Mouse (Mus musculus): Measurements from ENCODE around the gene Akap5. TPM values are rescaled to one million over a fixed set of nuclear protein-coding genes. Genes with fewer than 3 reads are reported as not detected.

The Akap5 gene
- 5.9 and 6.5 TPM in 2 replicates for polyA plus RNA-seq (2016; fragmentation: Nextera tagmentation; extraction: Ambion mirVana)

GRCm38 (mm10) chr12:76324679-76325431, at the start of gene Akap5:
TSS of gene Akap5 (plus strand) at chr12:76324891.
- peak within 1 kb of the TSS; percentile 62 for H3K4me3 ChIP-seq (replicated peaks)
- H3K36me3 ChIP-seq (replicated peaks): peaks cover 15% of the 10 kb centered on the region; the same call in 1 of the 2 replicates
- WGBS: 2% methylated on average over 51 of the region's 53 CpGs
- 0 out of 2 replicates have a peak, but pooled peaks cover 4% of the 10 kb centered on the region for H3K4me1 ChIP-seq
- H3K27ac ChIP-seq: no peak within 1 kb of the TSS
- peak within 1 kb of the TSS; percentile 88 for H3K4me2 ChIP-seq
- H3K27me3 ChIP-seq: peaks cover 12% of the 10 kb centered on the region; the same call in 1 of the 2 replicates
- ATAC-seq (ENCODE audit: low FRiP score): peak; percentile 99
- peak within 1 kb of the TSS; percentile 69 for H3K9ac ChIP-seq
- no peaks in the 10 kb centered on the region for H3K9me3 ChIP-seq

DNA sequence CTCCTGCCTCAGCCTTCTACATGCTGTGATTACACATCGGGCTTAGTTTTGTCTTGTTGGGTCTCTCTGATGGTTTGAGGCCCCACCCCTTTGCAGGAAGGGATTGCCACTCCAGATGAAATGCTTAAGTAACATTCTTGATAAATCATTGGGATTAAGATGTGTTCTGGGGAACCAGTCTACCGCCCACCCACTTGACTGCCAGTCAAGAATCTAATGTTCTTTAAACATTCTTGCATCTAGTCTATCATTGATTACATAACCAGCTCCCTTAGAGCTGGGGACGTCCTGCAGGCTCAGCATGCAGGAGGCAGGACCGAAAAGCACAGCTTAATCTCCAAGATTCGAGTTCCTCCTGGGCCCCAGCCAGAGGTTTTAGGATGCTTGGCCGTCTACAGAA, 46.5 kb upstream of the Akap5 start:
- peaks cover 31% of the 10 kb centered on the region for H3K36me3 ChIP-seq (replicated peaks)
- 86% methylated on average over 6 of the region's 6 CpGs for WGBS
- H3K9me3 ChIP-seq: no peaks in the 10 kb centered on the region
- no peak overlapping the region for H3K9ac ChIP-seq
- ATAC-seq (ENCODE audit: low FRiP score): no peak
- no peaks in the 10 kb centered on the region for H3K27me3 ChIP-seq
- no peak overlapping the region for H3K4me2 ChIP-seq
- H3K27ac ChIP-seq: no peak overlapping the region
- no peak overlapping the region for H3K4me3 ChIP-seq (replicated peaks)
- H3K4me1 ChIP-seq: peaks cover 7% of the 10 kb centered on the region; the same call in 1 of the 2 replicates

DNA sequence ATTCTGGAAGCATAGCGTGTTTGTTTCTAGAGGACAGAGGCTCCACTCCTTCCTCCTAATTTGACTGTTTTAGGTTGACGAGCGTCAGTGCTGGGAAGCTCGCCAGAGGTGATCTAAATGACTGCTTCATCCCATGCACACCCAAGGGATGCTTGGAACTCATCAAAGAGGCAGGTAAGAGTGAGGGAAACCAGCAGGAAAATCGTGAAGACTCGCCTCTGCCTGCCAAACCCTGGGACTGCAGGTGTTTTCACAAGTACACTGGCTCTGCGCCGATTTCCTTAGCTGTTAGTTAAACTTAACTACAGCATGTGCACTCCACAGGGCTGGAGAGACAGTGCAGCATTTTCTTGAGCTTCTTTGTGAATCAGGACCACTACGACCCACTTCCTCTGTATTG, 44.1 kb upstream of the Akap5 start:
- peaks cover 42% of the 10 kb centered on the region for H3K36me3 ChIP-seq (replicated peaks)
- ATAC-seq (ENCODE audit: low FRiP score): no peak

GRCm38 (mm10) chr12:76281111-76281660, 43.5 kb upstream of the Akap5 start:
- ATAC-seq (ENCODE audit: low FRiP score): no peak
- 94% methylated on average over 2 of the region's 2 CpGs for WGBS
- no peaks in the 10 kb centered on the region for H3K9me3 ChIP-seq
- no peak overlapping the region for H3K27ac ChIP-seq
- H3K36me3 ChIP-seq (replicated peaks): peaks cover 39% of the 10 kb centered on the region
- no peak overlapping the region for H3K4me3 ChIP-seq (replicated peaks)
- peaks cover 7% of the 10 kb centered on the region; the same call in 1 of the 2 replicates for H3K4me1 ChIP-seq
- H3K4me2 ChIP-seq: no peak overlapping the region
- H3K9ac ChIP-seq: no peak overlapping the region
- H3K27me3 ChIP-seq: no peaks in the 10 kb centered on the region

More for the DNA sequence above, 44.1 kb upstream of the Akap5 start:
- WGBS: 89% methylated on average over 9 of the region's 9 CpGs
- Histone ChIP-seq H3K27me3 (no peaks in the 10 kb centered on the region), H3K4me3 (replicated peaks) (no peak overlapping the region), H3K9me3 (no peaks in the 10 kb centered on the region), H3K4me2 (no peak overlapping the region), H3K9ac (no peak overlapping the region), H3K4me1 (peaks cover 7% of the 10 kb centered on the region; the same call in 1 of the 2 replicates), H3K27ac (peak overlapping the region; percentile 36; the same call in 1 of the 2 replicates)

GRCm38 (mm10) chr12:76282132-76282531, 42.6 kb upstream of the Akap5 start:
- Histone ChIP-seq H3K4me1 (peaks cover 10% of the 10 kb centered on the region), H3K4me2 (no peak overlapping the region), H3K36me3 (replicated peaks) (peaks cover 39% of the 10 kb centered on the region), H3K27me3 (no peaks in the 10 kb centered on the region), H3K9me3 (no peaks in the 10 kb centered on the region), H3K27ac (no peak overlapping the region), H3K4me3 (replicated peaks) (no peak overlapping the region), H3K9ac (peak overlapping the region; percentile 2; the same call in 1 of the 2 replicates)
- ATAC-seq (ENCODE audit: low FRiP score): no peak
- WGBS: 58% methylated on average over 4 of the region's 4 CpGs

DNA sequence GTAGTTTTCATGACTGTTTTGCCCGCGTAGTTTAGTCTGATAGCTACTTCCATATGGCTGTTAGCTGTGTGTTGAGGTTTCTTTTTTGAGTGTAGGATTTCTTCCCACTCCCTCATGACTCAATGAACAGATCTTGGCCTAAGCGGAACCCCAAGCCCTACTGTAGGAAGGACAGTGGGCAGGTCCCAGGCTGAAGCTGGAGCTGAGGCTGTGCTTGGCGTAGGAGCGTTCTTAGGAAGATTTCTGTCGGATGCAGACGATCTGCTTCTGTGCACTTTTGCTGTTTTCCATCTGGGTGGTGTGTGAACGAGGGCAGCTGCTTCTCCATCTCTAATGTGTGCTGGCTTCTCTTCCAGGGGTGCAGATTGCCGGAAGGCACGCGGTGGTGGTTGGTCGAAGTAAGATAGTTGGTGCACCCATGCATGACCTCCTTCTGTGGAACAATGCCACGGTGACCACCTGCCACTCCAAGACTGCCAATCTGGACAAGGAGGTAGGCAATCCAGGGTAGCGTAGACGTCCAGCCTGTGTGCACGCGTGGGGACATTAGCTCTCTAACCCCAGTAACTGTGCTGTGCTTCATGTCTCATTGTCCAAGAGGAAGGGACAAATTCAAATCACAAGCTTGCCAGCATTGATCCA, 42.0 kb upstream of the Akap5 start:
- Histone ChIP-seq H3K4me3 (replicated peaks) (no peak overlapping the region), H3K27me3 (no peaks in the 10 kb centered on the region), H3K36me3 (replicated peaks) (peaks cover 39% of the 10 kb centered on the region), H3K4me1 (peaks cover 14% of the 10 kb centered on the region), H3K27ac (no peak overlapping the region), H3K9me3 (no peaks in the 10 kb centered on the region), H3K4me2 (no peak overlapping the region), H3K9ac (peak overlapping the region; percentile 2; the same call in 1 of the 2 replicates)
- no peak for ATAC-seq (ENCODE audit: low FRiP score)
- 92% methylated on average over 17 of the region's 17 CpGs for WGBS

- WGBS: 89% methylated on average over 6 of the region's 6 CpGs
- Histone ChIP-seq H3K27me3 (no peaks in the 10 kb centered on the region), H3K4me3 (replicated peaks) (no peak overlapping the region), H3K9me3 (no peaks in the 10 kb centered on the region), H3K9ac (no peak overlapping the region), H3K4me1 (peaks cover 26% of the 10 kb centered on the region), H3K27ac (no peak overlapping the region), H3K4me2 (no peak overlapping the region), H3K36me3 (replicated peaks) (peaks cover 38% of the 10 kb centered on the region)
- no peak for ATAC-seq (ENCODE audit: low FRiP score)
Measured at GRCm38 (mm10) chr12:76285418-76285817, 39.3 kb upstream of the Akap5 start.

GRCm38 (mm10) chr12:76287986-76288385, 36.7 kb upstream of the Akap5 start:
- H3K4me1 ChIP-seq: peaks cover 19% of the 10 kb centered on the region
- no peak overlapping the region for H3K4me3 ChIP-seq (replicated peaks)
- 36% methylated on average over 8 of the region's 8 CpGs for WGBS
- H3K4me2 ChIP-seq: no peak overlapping the region; the same call in 1 of the 2 replicates
- no peaks in the 10 kb centered on the region for H3K9me3 ChIP-seq
- H3K9ac ChIP-seq: 0 out of 2 replicates have a peak overlapping the region, but pooled peaks have one; percentile 21
- H3K27ac ChIP-seq: peak overlapping the region; percentile 82
- no peak for ATAC-seq (ENCODE audit: low FRiP score)
- H3K27me3 ChIP-seq: no peaks in the 10 kb centered on the region
- peaks cover 45% of the 10 kb centered on the region for H3K36me3 ChIP-seq (replicated peaks)

DNA sequence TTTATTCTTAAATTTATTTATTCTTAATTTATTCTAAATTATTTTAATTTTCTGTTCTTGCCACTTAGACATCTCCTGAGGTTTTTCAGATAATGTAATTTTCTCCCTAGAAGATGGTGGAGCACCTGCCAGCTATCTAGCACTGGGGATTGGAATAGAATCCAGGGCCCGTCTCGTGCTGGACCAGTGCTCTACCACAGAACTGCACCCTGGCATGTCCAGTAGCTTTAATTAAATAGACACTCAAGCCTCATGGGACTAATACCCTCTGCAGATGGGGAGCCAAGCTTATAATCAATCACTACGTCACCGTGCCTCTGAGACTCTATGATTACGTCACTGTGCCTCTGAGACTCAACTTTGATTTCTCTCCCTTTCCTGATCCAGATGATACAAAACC, 36.2 kb upstream of the Akap5 start:
- H3K4me1 ChIP-seq: peaks cover 19% of the 10 kb centered on the region
- peak; percentile 46; the same call in 1 of the 2 replicates for ATAC-seq (ENCODE audit: low FRiP score)
- no peaks in the 10 kb centered on the region for H3K9me3 ChIP-seq
- no peaks in the 10 kb centered on the region for H3K27me3 ChIP-seq
- H3K27ac ChIP-seq: peak overlapping the region; percentile 66
- 64% methylated on average over 5 of the region's 5 CpGs for WGBS
- no peak overlapping the region for H3K9ac ChIP-seq
- H3K36me3 ChIP-seq (replicated peaks): peaks cover 40% of the 10 kb centered on the region
- no peak overlapping the region for H3K4me2 ChIP-seq
- no peak overlapping the region for H3K4me3 ChIP-seq (replicated peaks)

- 95% methylated on average over 12 of the region's 12 CpGs for WGBS
- Histone ChIP-seq H3K36me3 (replicated peaks) (peaks cover 38% of the 10 kb centered on the region), H3K4me3 (replicated peaks) (no peak overlapping the region), H3K9ac (no peak overlapping the region), H3K4me2 (no peak overlapping the region), H3K4me1 (peaks cover 19% of the 10 kb centered on the region), H3K27ac (no peak overlapping the region), H3K27me3 (no peaks in the 10 kb centered on the region), H3K9me3 (no peaks in the 10 kb centered on the region)
- ATAC-seq (ENCODE audit: low FRiP score): no peak
Measured at GRCm38 (mm10) chr12:76289428-76289827, 35.3 kb upstream of the Akap5 start.

DNA sequence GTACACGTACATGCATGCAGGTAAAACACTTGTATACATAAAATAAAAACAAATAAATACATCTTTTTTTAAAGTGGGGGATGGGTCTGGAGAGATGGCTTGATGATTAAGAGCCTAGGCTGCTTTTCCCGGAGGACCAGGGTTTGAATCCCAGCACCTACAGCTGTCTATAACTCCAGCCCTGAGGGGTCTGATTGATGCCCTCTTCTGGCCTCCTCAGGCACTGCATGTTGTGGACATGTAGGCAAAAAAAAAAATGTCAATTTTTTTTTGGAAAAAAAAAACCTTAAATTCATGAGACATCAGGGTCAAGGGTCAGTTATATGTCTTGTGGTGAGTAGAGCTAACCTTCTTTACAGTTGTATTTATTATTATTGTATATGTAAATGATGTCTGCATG, 34.4 kb upstream of the Akap5 start:
- Histone ChIP-seq H3K27ac (no peak overlapping the region), H3K9ac (no peak overlapping the region), H3K27me3 (no peaks in the 10 kb centered on the region), H3K4me2 (no peak overlapping the region), H3K36me3 (replicated peaks) (peaks cover 42% of the 10 kb centered on the region), H3K4me3 (replicated peaks) (no peak overlapping the region), H3K9me3 (no peaks in the 10 kb centered on the region), H3K4me1 (peaks cover 19% of the 10 kb centered on the region)
- no peak for ATAC-seq (ENCODE audit: low FRiP score)
- WGBS: 92% methylated on average over 2 of the region's 2 CpGs

DNA sequence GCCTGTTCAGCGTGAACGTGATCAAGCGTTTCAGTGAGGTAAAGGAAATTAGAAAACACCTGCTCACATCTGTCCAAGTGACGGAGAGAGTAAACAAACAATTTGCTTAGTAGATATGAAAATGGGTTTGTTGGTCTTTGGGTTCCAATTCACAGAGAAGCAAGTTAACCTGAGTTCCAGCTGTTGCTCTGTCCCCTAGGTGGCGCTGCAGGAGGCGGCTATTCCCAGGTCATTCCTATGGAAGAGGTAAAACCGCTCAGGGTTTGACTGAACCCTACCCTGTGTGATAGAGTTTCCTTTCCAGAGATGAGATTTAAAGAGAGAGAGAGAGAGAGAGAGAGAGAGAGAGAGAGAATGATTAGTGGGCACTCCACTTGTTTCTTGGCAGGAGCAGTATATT, 31.5 kb upstream of the Akap5 start:
- peaks cover 52% of the 10 kb centered on the region for H3K36me3 ChIP-seq (replicated peaks)
- no peaks in the 10 kb centered on the region for H3K9me3 ChIP-seq
- H3K9ac ChIP-seq: no peak overlapping the region
- peaks cover 6% of the 10 kb centered on the region for H3K4me1 ChIP-seq
- WGBS: 67% methylated on average over 7 of the region's 7 CpGs
- no peak for ATAC-seq (ENCODE audit: low FRiP score)
- H3K4me2 ChIP-seq: no peak overlapping the region
- H3K4me3 ChIP-seq (replicated peaks): no peak overlapping the region
- no peaks in the 10 kb centered on the region for H3K27me3 ChIP-seq
- no peak overlapping the region for H3K27ac ChIP-seq

Data from forebrain, embryonic 12.5 days (tissue).